Mouse (Mus musculus) neutrophil, adult 59 days (primary cell): ENCODE measurements around the gene Zfp275. TPM values are rescaled to one million over a fixed set of nuclear protein-coding genes. Genes with fewer than 3 reads are reported as not detected.

Experiments used
- total RNA-seq, 2 experiments: library from RNA; stranded (reverse); gene quantifications; 1 replicate in 1 of 2; 2 replicates in 1 of 2; pipeline ENCODE4 v1.2.4; 2023

Gene Zfp275
- total RNA-seq = 1 to 10 TPM; 7.2 to 8.5 TPM

DNA sequence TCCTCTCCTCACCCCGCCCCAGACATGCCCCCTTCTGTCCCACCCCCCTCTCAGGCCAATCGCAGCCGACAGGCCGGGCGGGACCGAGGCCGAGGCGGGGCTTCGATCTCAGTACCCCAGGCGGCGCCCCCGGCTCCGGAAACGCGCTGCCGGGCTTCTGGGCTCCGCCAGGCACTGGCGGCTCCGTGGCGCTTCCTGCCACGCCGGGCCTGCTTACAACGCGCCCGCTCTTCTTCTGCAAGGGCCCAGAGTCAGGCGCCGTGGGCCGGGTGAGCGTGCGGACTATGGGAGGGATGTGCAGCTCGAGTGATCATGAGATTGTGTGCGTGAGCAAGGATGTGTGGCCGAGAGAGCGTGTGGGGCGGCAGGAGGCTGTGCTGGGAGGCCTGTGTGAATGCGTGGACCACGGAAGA is at the start of gene Zfp275:
Gene Zfp275, plus strand, starts transcription at position 139 of the 413 bp plus-strand sequence.

DNA sequence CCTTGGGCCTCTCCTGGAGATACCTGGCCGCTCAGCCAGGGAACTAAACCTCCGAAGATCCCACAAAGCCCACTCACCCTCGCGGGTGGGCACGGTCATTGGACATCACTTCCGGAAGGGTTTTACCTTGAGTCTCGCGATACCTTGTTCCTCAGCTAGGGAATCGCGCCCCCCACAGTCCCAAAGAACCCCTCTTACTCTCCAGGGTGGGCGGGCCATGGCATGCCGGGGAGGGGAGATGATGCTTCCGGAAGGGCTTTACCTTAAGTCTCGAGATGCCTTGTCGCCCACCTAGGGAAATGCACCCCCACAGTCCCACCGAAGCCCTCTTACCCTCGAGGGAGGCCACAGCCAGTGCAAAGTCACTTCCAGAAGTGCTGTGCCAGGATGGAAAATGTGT is 49.5 kb upstream of the Zfp275 start, which contains the start of the genes Xlr5a and Xlr5c:
Gene Xlr5a, minus strand, starts transcription at position 101 of the 400 bp plus-strand sequence.
Gene Xlr5c, minus strand, starts transcription at position 101 of the 400 bp plus-strand sequence.

DNA sequence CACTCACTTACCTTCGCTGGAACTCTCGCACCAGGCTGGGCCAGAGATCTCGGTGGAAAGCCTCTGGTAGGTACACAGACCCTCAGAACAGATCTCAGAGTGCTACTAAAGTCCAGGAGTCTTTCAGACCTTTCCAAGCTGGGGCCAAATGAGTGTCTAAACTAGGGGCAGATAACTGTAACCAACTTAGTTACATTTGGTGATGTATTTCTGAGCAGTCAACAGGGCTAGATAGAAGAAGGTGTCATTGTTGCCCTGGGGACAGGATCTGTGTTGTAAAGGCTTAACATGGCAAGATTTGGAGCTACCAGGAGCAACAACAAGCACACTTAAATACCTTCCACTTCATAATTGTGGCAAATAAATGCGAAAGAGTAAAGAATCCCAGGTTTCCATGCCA is 5.7 kb upstream of the Zfp275 start, which contains the start of gene Gm45015:
Gene Gm45015, minus strand, starts transcription at position 101 of the 400 bp plus-strand sequence.

DNA sequence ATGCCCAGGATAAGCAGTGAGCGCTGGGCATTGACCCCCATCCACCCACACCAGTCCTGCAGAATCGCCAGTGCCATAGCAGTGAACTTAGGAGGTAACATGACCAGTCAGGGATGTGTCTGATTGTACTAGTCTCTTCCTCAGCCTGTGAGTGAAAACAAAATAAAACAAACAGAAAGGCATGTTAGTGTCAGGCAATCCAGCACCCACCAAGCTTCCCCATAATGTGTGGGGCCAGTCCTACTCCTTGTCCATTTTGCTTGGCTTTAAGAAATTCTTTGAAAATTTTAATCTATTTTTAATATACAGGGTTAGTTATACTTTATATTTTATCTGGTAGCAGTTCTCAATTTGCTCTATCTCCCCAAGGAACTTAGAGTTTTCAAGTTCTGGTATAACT is 56.2 kb downstream of the Zfp275 start, which contains the start of gene Gm18336:
Gene Gm18336, minus strand, starts transcription at position 101 of the 400 bp plus-strand sequence.

Other genes starting within 250 kb of the Zfp275 start
- gene Xlr3a, start 245.5 kb upstream of the Zfp275 start, total RNA-seq = not detected
- under 1 TPM; 0.22 to 0.24 TPM for gene Gm14685, start 225.6 kb upstream of the Zfp275 start, total RNA-seq
- not detected for gene Xlr5b, start 193.8 kb upstream of the Zfp275 start, total RNA-seq
- under 1 TPM in 1 of 2 experiments, not detected in 1; 0.16 TPM for gene DXBay18, start 193.2 kb upstream of the Zfp275 start, total RNA-seq
- gene Spin2d, start 165.6 kb upstream of the Zfp275 start, total RNA-seq = not detected
- gene Xlr3b, start 150.4 kb upstream of the Zfp275 start, total RNA-seq = 1 to 10 TPM in 1 of 2 experiments, not detected in 1; 2.4 TPM
- 1 to 10 TPM; 1.3 to 3.2 TPM for gene Xlr4b, start 128.3 kb upstream of the Zfp275 start, total RNA-seq
- 1 to 10 TPM; 3.5 to 4.2 TPM for gene F8a, start 114.3 kb upstream of the Zfp275 start, total RNA-seq
- 1 to 10 TPM in 1 of 2 experiments, under 1 TPM in 1; 0.49 to 3.8 TPM for gene Xlr4c, start 99.5 kb upstream of the Zfp275 start, total RNA-seq
- gene Xlr3c, start 77.2 kb upstream of the Zfp275 start, total RNA-seq = not detected
- gene Xlr5a, start 49.6 kb upstream of the Zfp275 start, total RNA-seq = not detected
- gene Xlr5c, start 49.6 kb upstream of the Zfp275 start, total RNA-seq = not detected
- not detected for gene Gm45015, start 5.8 kb upstream of the Zfp275 start, total RNA-seq
- not detected for gene Gm18336, start 56.1 kb downstream of the Zfp275 start, total RNA-seq
- not detected for gene Zfp92, start 68.5 kb downstream of the Zfp275 start, total RNA-seq
- gene Trex2, start 92.7 kb downstream of the Zfp275 start, total RNA-seq = not detected
- 10 to 100 TPM in 1 of 2 experiments, 1 to 10 TPM in 1; 9.9 to 14.4 TPM for gene Haus7, start 116.4 kb downstream of the Zfp275 start, total RNA-seq
- gene Bgn, start 141.0 kb downstream of the Zfp275 start, total RNA-seq = 1 to 10 TPM; 2.3 to 2.5 TPM
- not detected for gene Atp2b3, start 160.5 kb downstream of the Zfp275 start, total RNA-seq